Mouse (Mus musculus) MEL (cell line): ENCODE results near the gene Sipa1l3.

ENCODE experiments used
- CTCF ChIP-seq, 3 experiments: IDR thresholded peaks in 2 of 3; conservative IDR thresholded peaks in 1 of 3; 2 replicates each; pipeline ENCODE4 v1.5.1; 2011 to 2012; ENCODE audit warnings: low read length in 3 of 3, low read depth in 2 of 3, mild to moderate bottlenecking in 2 of 3, improper control_type of control experiment in 1 of 3, inconsistent platforms in 1 of 3, mixed read lengths in 1 of 3, moderate library complexity in 1 of 3; ENCODE audit not compliant: control insufficient read depth in 1 of 3, insufficient read depth in 1 of 3, poor library complexity in 1 of 3, severe bottlenecking in 1 of 3
- E2F4 ChIP-seq: IDR thresholded peaks from 2 replicates; pipeline ENCODE4 v1.6.1; 2011; ENCODE audit warnings: low read depth, low read length, improper control_type of control experiment, borderline replicate concordance
- ETS1 ChIP-seq: IDR thresholded peaks from 2 replicates; pipeline ENCODE4 v1.6.1; 2012; ENCODE audit warnings: low read depth, mild to moderate bottlenecking, inconsistent platforms, low read length, improper control_type of control experiment, moderate library complexity
- KAT2A ChIP-seq: conservative IDR thresholded peaks from 2 replicates; pipeline ENCODE4 v1.6.1; 2012; ENCODE audit warnings: low read depth, low read length, improper control_type of control experiment, inconsistent platforms
- MAX ChIP-seq: IDR thresholded peaks from 2 replicates; pipeline ENCODE4 v1.6.1; 2011; ENCODE audit warnings: low read length, improper control_type of control experiment
- MYC ChIP-seq: IDR thresholded peaks from 2 replicates; pipeline ENCODE4 v1.6.1; 2011; ENCODE audit warnings: low read depth, mild to moderate bottlenecking, low read length, improper control_type of control experiment, moderate library complexity
- POLR2A ChIP-seq, 2 experiments: IDR thresholded peaks; 2 replicates each; pipeline ENCODE4 v1.6.1; 2011 to 2012; ENCODE audit warnings: low read length in 2 of 2, mild to moderate bottlenecking in 2 of 2, control low read depth in 1 of 2, improper control_type of control experiment in 1 of 2, low read depth in 1 of 2, moderate library complexity in 1 of 2; ENCODE audit not compliant: control insufficient read depth in 1 of 2, insufficient read depth in 1 of 2, poor library complexity in 1 of 2
- SMC3 ChIP-seq: IDR thresholded peaks from 2 replicates; pipeline ENCODE4 v1.6.1; 2011; ENCODE audit warnings: low read depth, low read length, improper control_type of control experiment
- USF1 ChIP-seq: IDR thresholded peaks from 2 replicates; pipeline ENCODE4 v1.6.1; 2014; ENCODE audit warnings: low read depth, mild to moderate bottlenecking, inconsistent platforms, low read length, improper control_type of control experiment, moderate library complexity
- ZNF384 ChIP-seq: IDR thresholded peaks from 2 replicates; pipeline ENCODE4 v1.6.1; 2012; ENCODE audit warnings: low read depth, mild to moderate bottlenecking, inconsistent platforms, low read length, improper control_type of control experiment

DNA sequence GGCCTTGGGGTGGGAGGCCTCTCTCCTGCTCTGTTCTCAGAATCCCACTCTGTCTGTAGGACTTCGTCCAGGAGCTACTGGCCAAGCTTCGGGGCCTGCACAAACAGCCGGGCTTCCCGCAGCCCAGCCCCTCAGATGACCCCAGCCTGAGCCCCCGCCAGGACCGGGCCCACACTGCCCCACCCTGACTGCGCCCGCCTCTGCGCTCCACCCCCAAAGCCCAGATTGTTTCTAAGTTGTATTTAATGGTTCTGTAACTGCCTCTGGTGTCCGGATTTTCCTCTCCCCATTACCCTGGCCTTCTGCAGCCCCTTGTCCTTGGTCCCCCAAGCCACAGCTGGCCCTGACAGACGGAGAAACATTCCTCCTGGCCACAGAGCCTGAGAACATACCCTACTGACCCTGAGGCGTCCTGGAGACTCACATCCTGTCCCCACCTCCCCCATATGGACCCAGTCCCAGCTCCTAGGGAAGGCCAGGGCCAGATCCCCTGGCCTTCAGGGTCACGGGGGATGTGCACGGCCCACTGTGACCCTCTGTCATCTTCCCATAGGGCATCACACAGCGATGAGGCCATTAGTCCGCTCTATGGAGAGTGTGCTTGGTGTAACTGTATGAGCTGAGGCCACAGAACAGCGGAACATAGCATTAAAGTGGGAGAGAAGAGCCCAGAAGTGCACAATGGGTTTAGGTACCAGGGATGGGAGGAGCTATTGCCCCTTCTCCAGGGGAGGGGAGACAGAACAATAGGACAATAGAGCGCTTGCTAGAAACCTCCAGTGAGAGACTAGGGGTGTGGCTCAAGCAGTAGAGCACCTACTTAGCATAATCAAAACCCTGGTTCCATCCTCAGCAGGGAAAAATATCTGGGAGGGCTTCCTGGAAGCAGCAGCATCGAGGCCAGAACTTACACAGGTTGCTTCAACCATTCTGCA, 225.0 kb downstream of the Sipa1l3 start:
- TF ChIP-seq CTCF (IDR thresholded peaks at IDR 0.05 in 2 of 3, conservative IDR thresholded peaks at IDR 0.05 in 1 of 3; ENCODE audit: control insufficient read depth in 1 of 3, insufficient read depth in 1 of 3, low read depth in 2 of 3, low read length in 3 of 3, poor library complexity in 1 of 3, severe bottlenecking in 1 of 3) = no peak
- TF ChIP-seq USF1 = no peak
- TF ChIP-seq ZNF384 = no peak
- TF ChIP-seq ETS1 = no peak
- no peak for TF ChIP-seq SMC3
- no peak for TF ChIP-seq KAT2A
- no peak for TF ChIP-seq POLR2A (IDR thresholded peaks at IDR 0.05; ENCODE audit: control insufficient read depth in 1 of 2, insufficient read depth in 1 of 2, low read depth in 1 of 2, low read length in 2 of 2, poor library complexity in 1 of 2)
- TF ChIP-seq MYC = no peak
- no peak for TF ChIP-seq E2F4
- TF ChIP-seq MAX = no peak
